In the genomic region with DNA sequence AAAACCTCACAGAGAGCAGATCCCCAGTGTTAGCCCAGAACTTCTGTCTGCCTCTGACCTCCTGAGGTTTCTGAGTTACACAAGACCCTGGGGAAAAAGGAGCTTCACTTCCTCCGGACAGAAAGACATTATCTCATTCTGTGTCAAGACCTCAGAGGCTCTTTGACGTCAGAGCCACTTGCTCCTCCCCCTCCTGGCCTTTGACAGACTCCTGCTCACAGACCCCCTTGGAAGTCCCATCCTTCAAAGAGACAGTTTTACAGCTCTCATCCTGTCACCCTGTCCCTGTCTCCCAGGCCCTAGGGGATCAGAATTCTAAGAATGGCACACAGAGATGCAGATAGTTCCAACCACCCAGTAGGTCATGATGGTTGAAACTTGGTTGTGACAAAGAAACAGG, we compare ENCODE assay signal across 17 mouse cellular contexts.
DNase-seq lines count a peak whose midpoint lies in the region; ATAC-seq and TF ChIP-seq lines count a peak whose summit lies in the region.
"Had no signal": no experiment of that assay in that cellular context is flagged by ENCODE, and none has a peak within 500 bp of the region (broad histone marks: within the 10 kb centered on the region; RNA-seq: fewer than 3 reads in every experiment).

No protein-coding gene starts in this region.

- no peak overlapping the region for H3K4me2 ChIP-seq in lung, postnatal 0 days (replicated peaks; ENCODE audit: low read depth, low read length)
- H3K4me2 ChIP-seq: liver, embryonic 11.5 days; lung, embryonic 15.5 days; midbrain, embryonic 15.5 days had no signal

- H3K4me1 ChIP-seq in kidney, adult 2 months (ENCODE audit: control insufficient read depth, insufficient read depth, low read length), result no peaks in the 10 kb centered on the region
- no peaks in the 10 kb centered on the region for H3K4me1 ChIP-seq in lung, postnatal 0 days (ENCODE audit: insufficient read depth, low read depth, low read length)
- H3K4me1 ChIP-seq: midbrain, embryonic 15.5 days had no signal

- TF ChIP-seq CTCF in kidney, adult 2 months (conservative IDR thresholded peaks at IDR 0.05; ENCODE audit: insufficient read depth, insufficient read length, low read depth, low read length), result no peak
- TF ChIP-seq CTCF in lung, postnatal 0 days (IDR thresholded peaks at IDR 0.05), result no peak

- ATAC-seq in lung, postnatal 0 days, result no peak
- ATAC-seq: hindbrain, postnatal 0 days; midbrain, embryonic 15.5 days had no signal

- H3K36me3 ChIP-seq in kidney, adult 2 months (ENCODE audit: control insufficient read depth, insufficient read depth, low read length), result no peaks in the 10 kb centered on the region
- no peaks in the 10 kb centered on the region for H3K36me3 ChIP-seq in lung, postnatal 0 days (ENCODE audit: insufficient read depth, low read length)
- H3K36me3 ChIP-seq: G1E; limb, embryonic 10.5 days; lung, embryonic 15.5 days; midbrain, embryonic 15.5 days had no signal

- no peak for TF ChIP-seq POLR2A in kidney, adult 2 months (IDR thresholded peaks at IDR 0.05; ENCODE audit: low read depth, low read length)

- no peaks in the 10 kb centered on the region for H3K27me3 ChIP-seq in kidney, adult 2 months (replicated peaks; ENCODE audit: control insufficient read depth, insufficient read depth, low read length)
- no peaks in the 10 kb centered on the region for H3K27me3 ChIP-seq in lung, postnatal 0 days (replicated peaks; ENCODE audit: insufficient read depth, low read length)
- H3K27me3 ChIP-seq: lung, embryonic 15.5 days; midbrain, embryonic 15.5 days had no signal

- no peaks in the 10 kb centered on the region for H3K9me3 ChIP-seq in lung, postnatal 0 days (ENCODE audit: low read length)
- H3K9me3 ChIP-seq: G1E; limb, embryonic 10.5 days; lung, embryonic 15.5 days; midbrain, embryonic 15.5 days had no signal

- TF ChIP-seq EP300 in lung, postnatal 0 days (IDR thresholded peaks at IDR 0.05), result no peak

- intact Hi-C loops in heart, postnatal 25 days (cut with DNase I), result no loop called here

- H3K27ac ChIP-seq in kidney, adult 2 months (ENCODE audit: insufficient read depth, low read depth, low read length), result no peak overlapping the region
- no peak overlapping the region for H3K27ac ChIP-seq in lung, postnatal 0 days (ENCODE audit: low read length)
- H3K27ac ChIP-seq: hindbrain, postnatal 0 days; limb, embryonic 10.5 days; lung, embryonic 15.5 days; midbrain, embryonic 15.5 days had no signal

- peak; percentile 28 to 30 for DNase-seq in heart, adult 9 months (ENCODE audit: low spot score in 2 of 2)
- DNase-seq in heart, postnatal 25 days (ENCODE audit: low spot score), result no peak
- peak; percentile 28 for DNase-seq in embryo, embryonic 10.5 days (ENCODE audit: low spot score)
- DNase-seq in kidney, adult 2 months, result peak; percentile 81
- DNase-seq in kidney, postnatal 25 days, result peak; percentile 73 to 81
- no peak for DNase-seq in cerebellum, adult 9-10 months
- DNase-seq in lung, postnatal 0 days (ENCODE audit: low spot score), result no peak
- DNase-seq: cerebellum, adult 2 months; gastrocnemius, postnatal 36 days; retina, postnatal 1 day; thymus, postnatal 4 days had no signal

- H3K4me3 ChIP-seq in kidney, adult 2 months (ENCODE audit: insufficient read depth, low read depth, low read length), result no peak overlapping the region
- H3K4me3 ChIP-seq in lung, postnatal 0 days (ENCODE audit: low read depth, low read length), result no peak overlapping the region
- H3K4me3 ChIP-seq: limb, embryonic 10.5 days; lung, embryonic 15.5 days; midbrain, embryonic 15.5 days had no signal

- H3K9ac ChIP-seq in lung, postnatal 0 days (replicated peaks; ENCODE audit: low read depth), result no peak overlapping the region
- H3K9ac ChIP-seq: lung, embryonic 15.5 days; midbrain, embryonic 15.5 days had no signal

- WGBS in kidney, adult 2 months, result 32% methylated on average over 2 of the region's 2 CpGs
- WGBS in lung, postnatal 0 days, result 17% methylated on average over 2 of the region's 2 CpGs

Comparison
In these comparisons a context has a peak if more than half of its experiments do, and no peak if none do; other contexts are left out.
1. DNase-seq: peak in heart, adult 9 months (2 of 2), embryo, embryonic 10.5 days (single experiment), kidney, adult 2 months (single experiment) and kidney, postnatal 25 days (2 of 2); none in heart, postnatal 25 days (single experiment), cerebellum, adult 9-10 months (single experiment) and lung, postnatal 0 days (single experiment).